ENCODE assay signal across 11 mouse cellular contexts in genomic region chr6:127627453-127627852, GRCm38 (mm10).
DNase-seq lines count a peak whose midpoint lies in the region; ATAC-seq and TF ChIP-seq lines count a peak whose summit lies in the region.
"Had no signal": no experiment of that assay in that cellular context is flagged by ENCODE, and none has a peak within 500 bp of the region (broad histone marks: within the 10 kb centered on the region; RNA-seq: fewer than 3 reads in every experiment).

No protein-coding gene starts in this region.

- no peak overlapping the region for H3K27ac ChIP-seq in lung, embryonic 14.5 days (ENCODE audit: low read depth)
- no peak overlapping the region for H3K27ac ChIP-seq in hindbrain, embryonic 15.5 days (replicated peaks)
- 0 out of 2 replicates have a peak overlapping the region, but pooled peaks have one; percentile 19 for H3K27ac ChIP-seq in neural tube, embryonic 15.5 days (replicated peaks)

- H3K9ac ChIP-seq in lung, embryonic 14.5 days, result no peak overlapping the region
- no peak overlapping the region for H3K9ac ChIP-seq in hindbrain, embryonic 15.5 days
- H3K9ac ChIP-seq in neural tube, embryonic 15.5 days (replicated peaks), result no peak overlapping the region

- 38% methylated on average over 9 of the region's 9 CpGs for WGBS in lung, embryonic 14.5 days
- 17% methylated on average over 9 of the region's 9 CpGs for WGBS in hindbrain, embryonic 15.5 days
- 22% methylated on average over 9 of the region's 9 CpGs for WGBS in neural tube, embryonic 15.5 days

- H3K27me3 ChIP-seq in lung, embryonic 14.5 days (ENCODE audit: insufficient read depth, low read length), result no peaks in the 10 kb centered on the region
- no peaks in the 10 kb centered on the region for H3K27me3 ChIP-seq in hindbrain, embryonic 15.5 days
- H3K27me3 ChIP-seq in neural tube, embryonic 15.5 days (replicated peaks), result no peaks in the 10 kb centered on the region

- no peak for TF ChIP-seq CTCF in lung, embryonic 14.5 days (IDR thresholded peaks at IDR 0.05; ENCODE audit: low read depth)

- H3K4me2 ChIP-seq in lung, embryonic 14.5 days, result no peak overlapping the region
- H3K4me2 ChIP-seq in hindbrain, embryonic 15.5 days, result no peak overlapping the region
- H3K4me2 ChIP-seq in neural tube, embryonic 15.5 days, result no peak overlapping the region

- no peaks in the 10 kb centered on the region for H3K36me3 ChIP-seq in lung, embryonic 14.5 days (ENCODE audit: insufficient read depth)
- no peaks in the 10 kb centered on the region for H3K36me3 ChIP-seq in hindbrain, embryonic 15.5 days
- no peaks in the 10 kb centered on the region for H3K36me3 ChIP-seq in neural tube, embryonic 15.5 days
- H3K36me3 ChIP-seq: G1E had no signal

- no peak overlapping the region for H3K4me3 ChIP-seq in lung, embryonic 14.5 days (ENCODE audit: low read depth, low read length)
- no peak overlapping the region for H3K4me3 ChIP-seq in hindbrain, embryonic 15.5 days
- H3K4me3 ChIP-seq in neural tube, embryonic 15.5 days (replicated peaks), result no peak overlapping the region

- H3K4me1 ChIP-seq in lung, embryonic 14.5 days (ENCODE audit: insufficient read depth), result 0 out of 2 replicates have a peak, but pooled peaks cover 3% of the 10 kb centered on the region
- H3K4me1 ChIP-seq in hindbrain, embryonic 15.5 days (replicated peaks), result peaks cover 9% of the 10 kb centered on the region
- H3K4me1 ChIP-seq in neural tube, embryonic 15.5 days, result peaks cover 19% of the 10 kb centered on the region

- peak; percentile 66 for ATAC-seq in lung, embryonic 14.5 days (ENCODE audit: insufficient read depth)
- ATAC-seq in hindbrain, embryonic 15.5 days (ENCODE audit: low FRiP score, low read depth), result peak; percentile 52
- no peak for ATAC-seq in neural tube, embryonic 15.5 days (ENCODE audit: low FRiP score)
- ATAC-seq in megakaryocyte progenitor cell, adult 5-6 weeks (replicated peaks; ENCODE audit: poor library complexity), result no peak

- DNase-seq in cerebellum, postnatal 10 days, result peak; percentile 84 to 85
- DNase-seq in cerebellum, adult 11-12 months, result no peak
- peak; percentile 92 for DNase-seq in lung, embryonic 14.5 days
- no peak for DNase-seq in lung, postnatal 25 days (ENCODE audit: low spot score)
- DNase-seq in frontal cortex, postnatal 36 days (ENCODE audit: low spot score in 2 of 2), result no peak
- DNase-seq: cerebellum, adult 9-10 months; lung, adult 18-20 months had no signal

- H3K9me3 ChIP-seq in lung, embryonic 14.5 days (ENCODE audit: low read depth, low read length), result no peaks in the 10 kb centered on the region
- H3K9me3 ChIP-seq in hindbrain, embryonic 15.5 days, result no peaks in the 10 kb centered on the region
- H3K9me3 ChIP-seq in neural tube, embryonic 15.5 days (replicated peaks), result no peaks in the 10 kb centered on the region

Comparison
In these comparisons a context has a peak if more than half of its experiments do, and no peak if none do; other contexts are left out.
1. DNase-seq: peak in cerebellum, postnatal 10 days (2 of 2) and lung, embryonic 14.5 days (single experiment); none in cerebellum, adult 11-12 months (single experiment), lung, postnatal 25 days (single experiment) and frontal cortex, postnatal 36 days (0 of 2).
2. ATAC-seq: peak in lung, embryonic 14.5 days (single experiment) and hindbrain, embryonic 15.5 days (single experiment); none in neural tube, embryonic 15.5 days (single experiment) and megakaryocyte progenitor cell, adult 5-6 weeks (single experiment).